Mouse (Mus musculus): ENCODE measurements around the gene Gck. TPM values are rescaled to one million over a fixed set of nuclear protein-coding genes. Genes with fewer than 3 reads are reported as not detected.

Gck gene
- polyA plus RNA-seq, 1 experiment from 2014 or later, result 0.33 TPM

DNA sequence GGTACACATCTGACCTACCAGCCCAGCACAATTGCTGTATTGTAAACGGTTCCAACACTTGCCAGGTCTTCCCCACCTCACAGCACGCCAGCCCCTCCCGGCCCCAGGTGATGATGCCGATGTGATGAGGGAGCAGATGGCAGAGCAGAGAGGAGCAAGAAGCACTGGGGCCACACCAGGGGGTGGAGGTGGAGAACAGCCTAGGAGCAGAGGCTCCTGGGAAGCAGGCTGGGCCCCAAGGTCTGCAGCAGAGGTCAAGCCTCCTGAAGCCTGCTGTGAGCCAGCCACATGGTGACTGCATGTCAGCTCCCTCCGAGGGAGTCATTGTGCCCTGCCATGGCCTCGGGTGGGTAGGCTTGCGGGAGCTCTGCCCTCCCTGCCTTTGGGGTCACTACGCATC lies 30.7 kb upstream of the Gck start:
- ChIA-PET POLR2A (no interaction called here), CTCF (no interaction called here)
- no peaks in the 10 kb centered on the region for H3K27me3 ChIP-seq
- TF ChIP-seq CTCF (IDR thresholded peaks at IDR 0.05), result no peak
- DNase-seq (ENCODE audit: low read depth, low spot score), result no peak
- ATAC-seq, result no peak
- in situ Hi-C loops (cut with MboI; ENCODE audit: low pct_unique_long_range_greater_than_20kb), result no loop called here

DNA sequence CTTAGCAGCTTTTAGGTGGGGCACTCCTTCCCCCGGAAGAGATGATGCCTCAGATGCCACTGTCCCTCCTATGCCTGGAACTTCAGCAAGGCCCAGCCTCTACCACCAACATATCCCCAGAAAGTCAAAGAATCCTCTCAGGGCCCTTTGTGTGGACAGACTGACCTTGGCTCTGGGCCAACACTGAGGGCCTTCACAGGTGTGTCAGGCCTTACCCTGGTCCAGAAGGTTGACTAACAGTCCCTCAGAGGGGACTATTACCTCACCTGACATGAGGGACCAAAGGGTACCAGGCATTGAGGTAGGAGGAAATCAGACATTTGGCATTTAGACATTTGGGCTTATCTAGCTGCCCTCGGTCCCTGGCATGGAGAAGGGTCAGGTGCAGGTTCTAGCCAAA lies 30.2 kb upstream of the Gck start:
- POLR2A ChIA-PET, result no interaction called here
- ATAC-seq (no peak), DNase-seq (ENCODE audit: low read depth, low spot score) (no peak)
- TF ChIP-seq CTCF (IDR thresholded peaks at IDR 0.05), result no peak
- in situ Hi-C loops (cut with MboI; ENCODE audit: low pct_unique_long_range_greater_than_20kb), result no loop called here
- H3K27me3 ChIP-seq, result no peaks in the 10 kb centered on the region
- CTCF ChIA-PET, result interaction anchor here (1.3 kb wide), 1 partner anchor 10 kb away, joined by 3 read pairs; no protein-coding TSS in a partner anchor

DNA sequence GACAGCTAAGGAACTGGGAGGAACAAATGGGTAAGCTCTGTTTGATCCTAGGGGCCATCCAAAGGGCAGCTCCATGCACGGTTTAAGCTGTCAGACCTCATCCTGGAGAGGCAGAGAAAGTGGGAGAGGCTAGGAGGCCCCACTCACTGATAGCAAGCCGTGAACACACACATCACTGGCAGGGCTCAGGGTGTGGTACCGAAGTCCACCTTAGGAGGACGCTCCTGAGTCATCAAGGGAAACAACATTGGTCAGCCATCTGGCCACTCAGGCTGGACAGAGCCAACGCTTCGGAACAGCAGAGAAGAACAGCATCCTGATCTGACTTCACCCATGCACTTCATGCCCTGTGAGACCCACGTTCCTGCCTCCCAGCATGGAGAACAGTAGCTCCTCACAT lies 29.2 kb upstream of the Gck start:
- in situ Hi-C loops (cut with MboI; ENCODE audit: low pct_unique_long_range_greater_than_20kb), result no loop called here
- no peak for TF ChIP-seq CTCF (IDR thresholded peaks at IDR 0.05)
- ATAC-seq (no peak), DNase-seq (ENCODE audit: low read depth, low spot score) (no peak)
- no peaks in the 10 kb centered on the region for H3K27me3 ChIP-seq
- ChIA-PET CTCF (interaction anchor here (1.3 kb wide), 1 partner anchor 11 kb away, joined by 3 read pairs; no protein-coding TSS in a partner anchor), POLR2A (no interaction called here)

DNA sequence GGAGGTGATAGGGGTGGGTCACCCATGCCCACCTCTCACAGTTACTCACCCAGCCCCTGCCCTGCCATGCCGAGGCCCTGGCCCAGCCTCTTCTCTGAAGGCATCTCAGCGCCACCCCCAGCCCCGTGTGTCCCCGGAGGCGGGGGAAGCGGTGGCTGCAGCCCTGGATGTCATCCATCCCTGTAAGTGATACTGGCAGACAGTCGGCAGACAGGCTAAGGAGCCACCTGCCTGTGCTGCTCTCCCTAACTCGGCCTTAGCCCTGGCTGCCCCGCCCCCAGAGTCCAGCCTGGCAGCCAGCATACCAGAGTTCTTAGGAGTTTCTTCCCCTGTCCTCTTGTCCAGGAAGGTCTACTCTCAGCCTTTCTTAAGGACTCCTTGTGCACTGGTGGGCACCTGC lies 26.2 kb upstream of the Gck start:
- H3K27me3 ChIP-seq, result no peaks in the 10 kb centered on the region
- ChIA-PET POLR2A (interaction anchor here (1.2 kb wide), 1 partner anchor 223 kb away, joined by 4 read pairs; no protein-coding TSS in a partner anchor), CTCF (no interaction called here)
- no peak for TF ChIP-seq CTCF (IDR thresholded peaks at IDR 0.05)
- DNase-seq (ENCODE audit: low read depth, low spot score) (no peak), ATAC-seq (no peak)
- in situ Hi-C loops (cut with MboI; ENCODE audit: low pct_unique_long_range_greater_than_20kb), result no loop called here

DNA sequence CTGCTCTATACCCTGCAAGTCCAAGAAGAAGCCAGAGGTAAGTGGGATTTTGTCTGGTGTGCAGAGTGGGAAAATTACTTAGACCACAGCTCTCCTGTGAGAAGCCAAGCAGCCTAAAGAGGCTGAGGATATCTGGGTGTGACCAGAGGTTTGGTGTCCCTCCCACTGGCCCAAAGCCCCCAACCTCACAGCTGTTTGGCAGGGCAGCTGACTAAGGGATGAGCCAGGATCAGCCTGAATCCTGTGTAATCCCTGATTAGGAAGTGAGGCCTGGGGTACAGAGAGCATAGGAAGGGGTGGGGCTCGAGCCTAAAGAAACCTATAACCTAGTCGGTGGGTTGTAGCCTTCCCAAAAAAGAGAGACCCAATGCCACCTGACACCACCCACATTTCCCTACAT lies 25.2 kb upstream of the Gck start:
- no peaks in the 10 kb centered on the region for H3K27me3 ChIP-seq
- ChIA-PET POLR2A (no interaction called here), CTCF (no interaction called here)
- ATAC-seq (no peak), DNase-seq (ENCODE audit: low read depth, low spot score) (no peak)
- TF ChIP-seq CTCF (IDR thresholded peaks at IDR 0.05), result no peak
- in situ Hi-C loops (cut with MboI; ENCODE audit: low pct_unique_long_range_greater_than_20kb), result no loop called here

DNA sequence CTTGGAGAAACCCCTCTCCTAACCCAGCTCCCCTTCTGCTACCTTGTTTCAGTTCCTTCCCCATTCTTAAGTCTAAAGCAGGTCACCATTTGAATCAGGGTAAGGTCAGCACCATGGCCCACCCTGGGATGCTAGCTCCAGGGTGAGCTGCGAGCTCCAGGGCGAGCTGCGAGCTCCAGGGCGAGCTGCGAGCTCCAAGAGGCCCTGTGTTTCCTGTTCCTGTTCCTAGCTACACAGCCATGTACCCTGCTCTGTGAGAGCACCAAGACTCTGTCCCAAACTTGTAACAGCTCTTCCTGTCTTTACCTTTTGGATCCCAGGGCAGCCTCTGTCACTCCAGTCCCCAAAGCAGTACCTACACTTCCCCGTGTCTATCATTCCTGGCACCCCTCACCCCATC lies 24.2 kb upstream of the Gck start:
- TF ChIP-seq CTCF (IDR thresholded peaks at IDR 0.05), result no peak
- ATAC-seq (no peak), DNase-seq (ENCODE audit: low read depth, low spot score) (no peak)
- no peaks in the 10 kb centered on the region for H3K27me3 ChIP-seq
- ChIA-PET POLR2A (no interaction called here), CTCF (interaction anchor here (1.2 to 2.2 kb wide), 2 partner anchors 17 kb away, joined by 3 to 6 read pairs; no protein-coding TSS in a partner anchor)
- in situ Hi-C loops (cut with MboI; ENCODE audit: low pct_unique_long_range_greater_than_20kb), result no loop called here

DNA sequence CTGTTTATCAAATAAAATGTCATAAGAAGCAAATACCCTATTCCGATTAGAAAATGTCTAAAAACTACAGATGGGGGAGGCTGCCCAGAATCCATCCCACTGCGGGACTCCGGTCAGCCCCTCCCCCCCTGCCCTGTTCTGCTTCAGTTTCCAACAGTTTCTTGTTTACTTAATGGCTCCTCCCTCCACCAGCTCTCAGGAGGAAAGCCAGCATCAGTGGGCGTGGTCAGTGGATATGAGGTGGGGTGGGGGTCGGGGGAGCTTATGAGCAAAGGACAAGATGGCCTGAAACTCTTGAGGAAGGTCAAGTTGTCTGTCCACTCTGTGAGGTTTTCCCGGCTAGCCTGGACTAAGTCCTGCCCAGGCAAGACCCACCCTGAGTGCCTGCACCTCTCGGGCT lies 23.3 kb upstream of the Gck start:
- ChIA-PET CTCF (interaction anchor here (1.2 to 2.2 kb wide), 2 partner anchors 16 to 18 kb away, joined by 3 to 6 read pairs; no protein-coding TSS in a partner anchor), POLR2A (no interaction called here)
- no peaks in the 10 kb centered on the region for H3K27me3 ChIP-seq
- ATAC-seq (no peak), DNase-seq (ENCODE audit: low read depth, low spot score) (no peak)
- in situ Hi-C loops (cut with MboI; ENCODE audit: low pct_unique_long_range_greater_than_20kb), result no loop called here
- no peak for TF ChIP-seq CTCF (IDR thresholded peaks at IDR 0.05)

DNA sequence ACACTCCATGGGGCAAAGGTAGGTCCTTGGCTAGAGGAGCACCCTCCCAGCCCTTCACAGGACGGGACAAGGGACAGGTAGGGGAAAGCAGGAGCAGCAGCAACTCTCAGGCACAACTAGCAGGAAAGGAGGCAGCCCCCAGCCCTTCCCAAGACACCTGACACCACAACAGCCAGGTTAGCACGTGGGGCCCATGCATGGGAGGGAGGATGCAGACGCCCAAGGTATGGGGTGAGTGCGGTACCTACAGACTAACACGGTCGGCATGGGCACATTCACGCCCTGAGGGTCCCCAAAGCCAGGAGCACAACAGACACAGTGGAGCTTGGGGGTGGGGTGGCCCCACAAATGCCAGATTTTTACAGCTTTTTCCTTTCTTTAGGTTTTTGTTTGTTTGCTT lies 21.3 kb upstream of the Gck start:
- in situ Hi-C loops (cut with MboI; ENCODE audit: low pct_unique_long_range_greater_than_20kb), result no loop called here
- CTCF ChIA-PET, result no interaction called here
- TF ChIP-seq CTCF (IDR thresholded peaks at IDR 0.05), result no peak
- DNase-seq (ENCODE audit: low read depth, low spot score) (no peak), ATAC-seq (no peak)
- no peaks in the 10 kb centered on the region for H3K27me3 ChIP-seq
- POLR2A ChIA-PET, result interaction anchor here (1.3 kb wide), 1 partner anchor 14 kb away, joined by 3 read pairs; no protein-coding TSS in a partner anchor

DNA sequence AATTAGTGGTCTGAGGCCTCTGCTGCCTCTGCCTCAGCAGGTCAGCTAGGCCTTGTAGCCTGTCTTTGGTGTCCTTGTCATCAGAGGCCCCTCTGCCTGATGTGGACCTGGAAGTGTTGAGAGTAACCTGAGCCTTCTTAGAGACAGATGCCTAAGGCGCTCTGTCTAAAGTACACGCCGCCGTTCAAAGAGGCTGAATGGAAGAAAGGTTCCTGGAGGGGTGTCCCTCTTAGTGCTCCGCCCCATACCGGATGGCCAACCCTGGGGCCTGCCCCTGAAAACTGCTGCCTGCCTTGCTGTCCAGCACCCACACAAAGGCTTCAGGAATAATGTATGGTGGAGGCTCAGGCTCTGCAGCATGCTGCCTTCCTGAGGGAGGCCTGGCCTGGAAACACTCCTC lies 18.3 kb upstream of the Gck start:
- in situ Hi-C loops (cut with MboI; ENCODE audit: low pct_unique_long_range_greater_than_20kb), result no loop called here
- ChIA-PET CTCF (no interaction called here), POLR2A (no interaction called here)
- DNase-seq (ENCODE audit: low read depth, low spot score) (no peak), ATAC-seq (no peak)
- no peak for TF ChIP-seq CTCF (IDR thresholded peaks at IDR 0.05)
- no peaks in the 10 kb centered on the region for H3K27me3 ChIP-seq

DNA sequence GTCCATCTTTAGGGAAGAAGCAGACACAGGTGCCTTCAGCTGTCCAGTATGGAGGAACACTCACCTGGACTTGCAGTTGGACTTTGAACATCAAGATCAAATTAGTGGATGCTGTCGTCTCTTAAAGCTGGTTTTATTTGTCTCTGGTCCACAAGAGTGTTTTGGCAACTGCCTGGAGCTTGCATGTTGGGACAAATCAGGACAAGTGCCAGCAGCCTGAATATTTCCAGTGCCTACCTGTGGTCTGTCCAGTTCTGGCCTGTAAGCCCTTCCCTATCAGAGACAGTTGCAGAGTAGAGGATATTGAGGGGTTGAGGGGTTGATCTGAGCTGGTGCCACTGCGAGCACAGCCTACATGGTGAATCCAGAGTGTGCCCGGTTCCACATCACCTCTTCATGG lies 16.9 kb upstream of the Gck start:
- in situ Hi-C loops (cut with MboI; ENCODE audit: low pct_unique_long_range_greater_than_20kb), result no loop called here
- CTCF ChIA-PET, result interaction anchor here (0.9 kb wide), 1 partner anchor 9 kb away, joined by 3 read pairs; no protein-coding TSS in a partner anchor
- no peak for DNase-seq (ENCODE audit: low read depth, low spot score)
- no peak for TF ChIP-seq CTCF (IDR thresholded peaks at IDR 0.05)
- POLR2A ChIA-PET, result no interaction called here
- no peak for ATAC-seq
- H3K27me3 ChIP-seq, result no peaks in the 10 kb centered on the region

DNA sequence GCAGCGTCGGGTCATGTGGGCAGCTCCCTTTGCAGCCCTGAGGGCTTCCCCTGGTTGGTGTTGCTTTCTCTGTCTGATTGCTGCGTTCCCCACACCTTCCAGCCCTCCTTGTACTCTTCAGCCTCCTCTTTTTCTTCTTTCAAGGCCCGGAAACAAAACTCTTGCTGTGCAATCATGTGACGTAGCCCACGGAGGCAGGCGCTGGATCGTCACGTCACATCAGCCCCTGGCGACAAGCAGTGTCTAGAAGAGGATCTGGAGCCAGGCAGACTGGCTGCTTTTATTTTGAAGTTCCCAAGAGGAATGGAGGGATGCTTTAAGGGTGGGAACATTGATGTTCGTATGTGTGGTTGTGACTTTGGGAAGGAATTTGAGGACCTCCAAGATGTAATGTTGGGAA lies 16.0 kb upstream of the Gck start:
- ATAC-seq (no peak), DNase-seq (ENCODE audit: low read depth, low spot score) (no peak)
- ChIA-PET POLR2A (no interaction called here), CTCF (no interaction called here)
- in situ Hi-C loops (cut with MboI; ENCODE audit: low pct_unique_long_range_greater_than_20kb), result no loop called here
- no peak for TF ChIP-seq CTCF (IDR thresholded peaks at IDR 0.05)
- no peaks in the 10 kb centered on the region for H3K27me3 ChIP-seq

DNA sequence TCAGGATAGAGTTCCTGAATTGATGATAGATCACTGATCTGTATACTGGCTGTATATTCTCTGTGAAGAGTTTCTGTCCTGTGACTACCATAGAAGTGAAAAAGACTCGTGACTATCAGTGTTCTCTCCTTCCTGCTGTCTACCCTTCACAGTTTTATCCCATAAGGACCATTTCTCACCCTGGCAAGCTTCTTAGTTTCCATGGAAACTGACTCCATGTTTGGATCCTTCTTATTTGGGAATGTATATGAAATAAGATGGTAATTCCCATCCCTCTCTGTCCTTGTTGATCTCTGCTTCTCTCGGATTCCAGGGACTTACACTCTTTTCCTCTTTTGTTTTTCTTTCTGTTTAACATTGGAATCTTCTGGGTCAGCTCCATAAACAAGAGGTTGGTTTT lies 10.2 kb upstream of the Gck start:
- ChIA-PET CTCF (no interaction called here), POLR2A (interaction anchor here (0.6 kb wide), 1 partner anchor 9 kb away, joined by 4 read pairs; no protein-coding TSS in a partner anchor)
- no peak for TF ChIP-seq CTCF (IDR thresholded peaks at IDR 0.05)
- ATAC-seq (no peak), DNase-seq (ENCODE audit: low read depth, low spot score) (no peak)
- in situ Hi-C loops (cut with MboI; ENCODE audit: low pct_unique_long_range_greater_than_20kb), result no loop called here
- no peaks in the 10 kb centered on the region for H3K27me3 ChIP-seq

Measured in Patski (cell line).